Mouse (Mus musculus): ENCODE measurements around the gene Csrnp1.

DNA sequence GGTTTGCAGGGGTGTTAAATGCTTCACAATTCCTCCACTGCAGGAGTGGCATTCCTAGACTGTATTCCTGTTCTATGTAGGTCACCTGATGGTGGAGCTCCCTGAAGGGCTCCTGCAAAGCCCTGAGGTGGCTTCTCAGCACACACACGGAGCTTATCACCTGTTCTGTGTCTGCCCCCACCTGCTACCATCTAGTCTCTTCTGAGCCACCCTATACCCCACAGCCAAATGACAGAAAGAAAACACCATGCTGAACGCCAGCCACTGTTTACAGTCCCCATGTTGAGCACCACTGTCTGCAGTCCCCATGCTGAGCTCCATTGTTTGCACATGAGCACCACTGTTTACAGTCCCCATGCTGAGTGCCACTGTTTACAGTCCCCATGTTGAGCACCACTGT is 4.7 kb downstream of the Csrnp1 start:
- TF ChIP-seq CTCF (IDR thresholded peaks at IDR 0.05; ENCODE audit: low read depth, low read length) (no peak), GATA1 (IDR thresholded peaks at IDR 0.05; ENCODE audit: borderline replicate concordance, low read length) (no peak), GATA2 (IDR thresholded peaks at IDR 0.05; ENCODE audit: borderline replicate concordance, low read depth, low read length) (no peak)
